Mouse (Mus musculus) ES-Bruce4 (cell line): ENCODE data around the gene Schip1. TPM values are rescaled to one million over a fixed set of nuclear protein-coding genes. Genes with fewer than 3 reads are reported as not detected.

ENCODE experiments used
- H3K27ac ChIP-seq: 2 replicates; pipeline ENCODE4 v1.5.1; 2012; ENCODE audit warnings: low read length, inconsistent platforms; ENCODE audit not compliant: insufficient read depth
- H3K27me3 ChIP-seq: 2 replicates; pipeline ENCODE4 v1.6.1; 2012; ENCODE audit warnings: mild to moderate bottlenecking, low read length, inconsistent platforms; ENCODE audit not compliant: control insufficient read depth, poor library complexity, insufficient read depth, severe bottlenecking
- H3K36me3 ChIP-seq: 2 replicates; pipeline ENCODE4 v1.6.1; 2012; ENCODE audit warnings: inconsistent platforms, mild to moderate bottlenecking, low read length, moderate library complexity; ENCODE audit not compliant: control insufficient read depth, poor library complexity, insufficient read depth, severe bottlenecking
- H3K4me1 ChIP-seq: one replicate; pipeline ENCODE4 v1.8.1; 2011; ENCODE audit warnings: low read length; ENCODE audit not compliant: control insufficient read depth, insufficient read depth
- H3K4me3 ChIP-seq: 2 replicates; pipeline ENCODE4 v1.5.1; 2011; ENCODE audit warnings: low read depth, mild to moderate bottlenecking, low read length
- H3K9ac ChIP-seq: 2 replicates; pipeline ENCODE4 v1.6.1; 2012; ENCODE audit warnings: low read depth, mild to moderate bottlenecking, inconsistent platforms; ENCODE audit not compliant: poor library complexity, severe bottlenecking
- H3K9me3 ChIP-seq: replicated peaks from 2 replicates; pipeline ENCODE4 v1.6.1; 2012; ENCODE audit warnings: mild to moderate bottlenecking, low read length, inconsistent platforms; ENCODE audit not compliant: control insufficient read depth, poor library complexity, insufficient read depth, severe bottlenecking
- CTCF ChIP-seq: IDR thresholded peaks from one replicate; pipeline ENCODE4 v1.8.1; 2011; ENCODE audit warnings: low read depth, low read length
- EP300 ChIP-seq: IDR thresholded peaks from 2 replicates; pipeline ENCODE4 v1.6.1; 2011; ENCODE audit warnings: low read depth, low read length; ENCODE audit not compliant: insufficient read depth
- POLR2A ChIP-seq: IDR thresholded peaks from one replicate; pipeline ENCODE4 v1.8.1; 2011; ENCODE audit warnings: low read length; ENCODE audit not compliant: insufficient read depth
- polyA plus RNA-seq: library from polyadenylated mRNA; stranded (reverse); fragments of >200 nt; gene quantifications from 2 replicates; pipeline ENCODE4 v1.2.4, GENCODE M21; 2011; ENCODE audit warnings: low read depth; ENCODE audit not compliant: missing spikeins, insufficient read depth, insufficient read length

Schip1 gene
- polyA plus RNA-seq, 1 experiment: 85.2 TPM

GRCm38 (mm10) chr3:68434435-68434834 lies 369.8 kb downstream of the Schip1 start:
- Histone ChIP-seq H3K9ac (no peak overlapping the region), H3K4me3 (no peak overlapping the region), H3K36me3 (no peaks in the 10 kb centered on the region), H3K9me3 (no peaks in the 10 kb centered on the region), H3K27me3 (peaks cover 2% of the 10 kb centered on the region; the same call in 1 of the 2 replicates), H3K4me1 (no peaks in the 10 kb centered on the region), H3K27ac (no peak overlapping the region)
- TF ChIP-seq EP300 (no peak), CTCF (no peak), POLR2A (no peak)

GRCm38 (mm10) chr3:68434897-68435296 lies 370.3 kb downstream of the Schip1 start:
- H3K27ac ChIP-seq: no peak overlapping the region
- no peaks in the 10 kb centered on the region for H3K4me1 ChIP-seq
- H3K27me3 ChIP-seq: peaks cover 2% of the 10 kb centered on the region; the same call in 1 of the 2 replicates
- no peak overlapping the region for H3K4me3 ChIP-seq
- H3K9ac ChIP-seq: no peak overlapping the region
- no peaks in the 10 kb centered on the region for H3K9me3 ChIP-seq
- no peaks in the 10 kb centered on the region for H3K36me3 ChIP-seq
- TF ChIP-seq EP300 (no peak), CTCF (no peak), POLR2A (no peak)

DNA sequence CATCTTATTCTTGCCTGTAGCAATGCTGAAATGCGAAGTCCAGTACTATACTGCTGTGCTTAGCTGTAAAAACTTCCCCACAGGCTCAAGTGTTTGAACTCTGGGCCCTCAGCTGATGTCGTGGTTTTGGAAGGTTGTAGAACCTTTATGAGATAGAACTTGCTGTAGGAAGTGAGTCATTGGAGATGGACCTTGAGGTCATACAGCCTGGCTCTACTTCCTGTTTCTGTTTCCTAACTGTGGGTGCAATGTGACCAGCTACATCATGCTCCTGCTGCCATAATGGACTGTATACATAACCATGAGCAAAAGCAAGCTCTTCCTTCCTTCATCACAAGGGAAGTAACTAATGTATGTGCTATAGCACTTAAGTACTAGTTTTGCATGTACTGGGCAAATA lies 383.9 kb downstream of the Schip1 start:
- no peak overlapping the region for H3K27ac ChIP-seq
- H3K4me3 ChIP-seq: no peak overlapping the region
- H3K9ac ChIP-seq: no peak overlapping the region
- no peaks in the 10 kb centered on the region for H3K27me3 ChIP-seq
- no peaks in the 10 kb centered on the region for H3K9me3 ChIP-seq
- TF ChIP-seq POLR2A (no peak), CTCF (no peak), EP300 (no peak)
- H3K4me1 ChIP-seq: no peaks in the 10 kb centered on the region
- no peaks in the 10 kb centered on the region for H3K36me3 ChIP-seq

- no peaks in the 10 kb centered on the region for H3K4me1 ChIP-seq
- H3K4me3 ChIP-seq: no peak overlapping the region
- no peaks in the 10 kb centered on the region for H3K9me3 ChIP-seq
- H3K27ac ChIP-seq: no peak overlapping the region
- H3K36me3 ChIP-seq: no peaks in the 10 kb centered on the region
- TF ChIP-seq CTCF (no peak), POLR2A (no peak), EP300 (no peak)
- no peak overlapping the region for H3K9ac ChIP-seq
- no peaks in the 10 kb centered on the region for H3K27me3 ChIP-seq
Observed at GRCm38 (mm10) chr3:68451634-68452033, 387.0 kb downstream of the Schip1 start.

DNA sequence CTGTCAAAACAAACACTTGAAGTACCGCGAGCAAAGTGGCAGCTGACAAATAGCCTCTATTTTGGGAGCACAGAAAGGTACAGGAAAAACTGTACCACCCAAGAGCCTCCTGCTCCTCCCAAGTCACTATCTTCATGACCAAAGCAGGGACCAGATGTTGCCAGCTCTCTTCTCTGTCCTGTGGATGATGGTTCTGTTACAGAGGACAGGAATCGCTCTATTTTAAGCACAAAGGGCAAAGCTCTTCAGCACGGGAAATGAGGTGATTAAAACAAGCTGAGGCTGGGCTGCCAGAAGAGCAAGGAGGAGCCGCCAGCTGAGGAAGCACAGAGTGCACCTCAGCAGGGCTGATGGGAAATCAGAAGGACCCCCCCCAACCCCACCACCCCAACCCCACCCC lies 388.7 kb downstream of the Schip1 start:
- no peak for TF ChIP-seq CTCF
- no peak for TF ChIP-seq EP300
- TF ChIP-seq POLR2A: no peak
- Histone ChIP-seq H3K4me1 (no peaks in the 10 kb centered on the region), H3K27me3 (no peaks in the 10 kb centered on the region), H3K4me3 (no peak overlapping the region), H3K27ac (no peak overlapping the region), H3K9ac (no peak overlapping the region), H3K9me3 (no peaks in the 10 kb centered on the region), H3K36me3 (no peaks in the 10 kb centered on the region)

DNA sequence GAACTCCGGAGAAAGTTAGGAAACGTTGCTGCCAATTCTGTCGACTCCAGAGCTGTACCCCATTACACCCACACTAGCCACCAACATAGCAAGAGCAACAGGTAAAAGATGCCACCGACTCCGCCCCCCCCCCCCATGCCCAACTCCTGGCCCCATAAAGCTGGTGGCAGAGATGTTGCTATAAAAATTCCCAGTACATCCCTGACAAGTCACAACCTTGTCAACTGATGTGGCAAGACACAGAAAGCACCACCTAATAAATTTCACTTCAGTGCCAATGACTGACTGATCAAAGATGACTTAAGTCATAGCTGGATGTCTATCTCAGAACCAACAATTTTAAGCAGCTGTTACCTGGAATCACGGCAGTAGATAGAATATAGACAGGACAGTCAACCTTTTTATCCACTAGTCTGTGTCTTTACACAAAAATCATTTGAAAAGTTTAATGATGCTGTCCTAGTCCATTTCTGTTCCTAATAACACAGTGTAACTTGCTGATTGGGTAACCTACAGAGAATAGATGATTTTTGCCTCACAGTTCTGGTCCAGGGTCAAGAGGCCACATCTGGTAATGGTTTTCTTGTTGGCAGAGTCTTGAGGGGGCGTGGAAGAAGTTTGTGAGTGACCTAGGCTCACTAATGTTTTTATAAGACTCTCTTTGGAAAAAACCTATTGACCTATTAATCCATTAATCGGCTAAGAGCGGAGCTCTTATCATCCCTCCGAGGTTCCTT lies 389.3 kb downstream of the Schip1 start:
- Histone ChIP-seq H3K9ac (no peak overlapping the region), H3K4me3 (no peak overlapping the region), H3K27ac (no peak overlapping the region), H3K9me3 (no peaks in the 10 kb centered on the region), H3K27me3 (no peaks in the 10 kb centered on the region), H3K4me1 (no peaks in the 10 kb centered on the region), H3K36me3 (no peaks in the 10 kb centered on the region)
- TF ChIP-seq CTCF: no peak
- TF ChIP-seq EP300: no peak
- TF ChIP-seq POLR2A: no peak
